Mouse (Mus musculus) stomach, embryonic 16.5 days (tissue): ENCODE results near the gene Lhx4. TPM values are rescaled to one million over a fixed set of nuclear protein-coding genes. Genes with fewer than 3 reads are reported as not detected.

Source experiments
- ATAC-seq: fragments of 200-750 bp; cut with Nextera tagmentation; 2 replicates; pipeline ENCODE4 v1.8.0; 2017; ENCODE audit warnings: moderate number of reproducible peaks, moderate TSS enrichment; ENCODE audit not compliant: insufficient read depth, low FRiP score
- H3K27ac ChIP-seq: fragments of 300-500 bp; sonication (generic); 2 replicates; pipeline ENCODE4 v1.5.1; 2014; ENCODE audit warnings: low read length
- H3K27me3 ChIP-seq: fragments of 300-500 bp; sonication (generic); 2 replicates; pipeline ENCODE4 v1.6.1; 2014; ENCODE audit warnings: low read length, control low read depth, mixed read lengths; ENCODE audit not compliant: control insufficient read depth, insufficient read depth
- H3K36me3 ChIP-seq: fragments of 300-500 bp; sonication (generic); 2 replicates; pipeline ENCODE4 v1.6.1; 2014; ENCODE audit warnings: low read length; ENCODE audit not compliant: control insufficient read depth, insufficient read depth
- H3K4me1 ChIP-seq: fragments of 300-500 bp; sonication (generic); 2 replicates; pipeline ENCODE4 v1.6.1; 2014; ENCODE audit warnings: low read length, control low read depth, mixed read lengths; ENCODE audit not compliant: control insufficient read depth, insufficient read depth
- H3K4me2 ChIP-seq: fragments of 300-500 bp; sonication (generic); 2 replicates; pipeline ENCODE4 v1.6.1; 2014; ENCODE audit warnings: low read depth, low read length, mixed read lengths
- H3K4me3 ChIP-seq: fragments of 300-500 bp; sonication (generic); replicated peaks from 2 replicates; pipeline ENCODE4 v1.5.1; 2014; ENCODE audit warnings: mild to moderate bottlenecking, low read length
- H3K9ac ChIP-seq: fragments of 300-500 bp; sonication (generic); 2 replicates; pipeline ENCODE4 v1.6.1; 2014; ENCODE audit warnings: low read length
- H3K9me3 ChIP-seq: fragments of 300-500 bp; sonication (generic); replicated peaks from 2 replicates; pipeline ENCODE4 v1.6.1; 2016; ENCODE audit warnings: low read length, control low read depth; ENCODE audit not compliant: control insufficient read depth
- WGBS: fragments of 180-500 bp; shearing (Covaris S2); extraction: QIAGEN DNeasy Blood & Tissue Kit; methylation state at CpG from one replicate; pipeline ENCODE4 v1.1.7; 2014; 5-methylcytosine and 5-hydroxymethylcytosine counted together
- polyA plus RNA-seq: library from polyadenylated mRNA; unstranded; fragments of >200 nt; fragmentation: Nextera tagmentation; extraction: Ambion mirVana; gene quantifications from 2 replicates; pipeline ENCODE4 v1.2.1, GENCODE M21; 2015

The Lhx4 gene
- polyA plus RNA-seq, 1 experiment from 2014 or later, result not detected

DNA sequence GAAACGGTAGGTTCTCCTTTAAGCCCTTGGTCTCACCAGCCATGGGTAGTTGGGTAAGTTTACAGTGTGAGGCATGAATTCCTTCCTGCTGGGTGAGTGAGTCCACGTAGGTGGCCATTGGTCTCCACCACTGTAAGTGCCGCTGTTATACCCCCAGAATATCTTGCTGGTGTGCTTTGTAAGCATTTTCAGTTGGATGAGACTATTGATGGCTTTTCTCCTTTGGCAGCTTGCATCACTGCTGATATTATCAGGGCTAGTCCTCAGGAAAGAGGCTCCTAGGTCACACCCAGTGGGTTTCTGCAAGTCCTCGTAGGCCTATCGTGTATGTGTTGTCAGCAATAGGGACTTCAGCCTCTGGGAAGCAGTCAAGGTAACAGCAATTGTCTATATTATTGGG is 87.5 kb downstream of the Lhx4 start:
- H3K27me3 ChIP-seq, result no peaks in the 10 kb centered on the region
- H3K4me3 ChIP-seq, result no peak overlapping the region
- ATAC-seq, result no peak
- no peak overlapping the region for H3K27ac ChIP-seq
- 79% methylated on average over 5 of the region's 5 CpGs for WGBS
- no peaks in the 10 kb centered on the region for H3K9me3 ChIP-seq
- H3K4me2 ChIP-seq, result no peak overlapping the region
- H3K4me1 ChIP-seq, result no peaks in the 10 kb centered on the region
- H3K36me3 ChIP-seq, result no peaks in the 10 kb centered on the region
- no peak overlapping the region for H3K9ac ChIP-seq

DNA sequence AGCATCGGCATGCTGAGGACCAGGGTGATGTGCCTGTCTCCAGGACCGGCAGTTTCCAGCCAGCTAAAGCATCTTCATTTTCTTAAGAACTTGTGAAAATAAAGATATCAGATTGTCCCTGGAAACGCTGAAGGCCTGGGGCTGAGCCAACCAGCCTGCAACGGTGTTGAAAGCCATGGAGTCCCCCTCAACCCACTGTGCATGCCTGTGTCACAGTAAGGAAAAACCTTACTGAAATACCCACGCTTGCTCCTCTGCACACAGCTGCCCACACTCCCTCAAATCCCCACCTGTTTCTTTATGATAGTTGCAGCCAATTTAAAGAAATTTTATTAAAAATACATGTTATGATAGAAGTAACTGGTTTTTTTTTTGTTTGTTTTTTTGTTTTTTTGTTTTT is 95.2 kb downstream of the Lhx4 start:
- ATAC-seq, result no peak
- Histone ChIP-seq H3K9ac (no peak overlapping the region), H3K36me3 (no peaks in the 10 kb centered on the region), H3K4me2 (no peak overlapping the region), H3K4me3 (no peak overlapping the region), H3K27ac (no peak overlapping the region), H3K4me1 (no peaks in the 10 kb centered on the region), H3K9me3 (no peaks in the 10 kb centered on the region), H3K27me3 (no peaks in the 10 kb centered on the region)
- 84% methylated on average over 5 of the region's 5 CpGs for WGBS

DNA sequence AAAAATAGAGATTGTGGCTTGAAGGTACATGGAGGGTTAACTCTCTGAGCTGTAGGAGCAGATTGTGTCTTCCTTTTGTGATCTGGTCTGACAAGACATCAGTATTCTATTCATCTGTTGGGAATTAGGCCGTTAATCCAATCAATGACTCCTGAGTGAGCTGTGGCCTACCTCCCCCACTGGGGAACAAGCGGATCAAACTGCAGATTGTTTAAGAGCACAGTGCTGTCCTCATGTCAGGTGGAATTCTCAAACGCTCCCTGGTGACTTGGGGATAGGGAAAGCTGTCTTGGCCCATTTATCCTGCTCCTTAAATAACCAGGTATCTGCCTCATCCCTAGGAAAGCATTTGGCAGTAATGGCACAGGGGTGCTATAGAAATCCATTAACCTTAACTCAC is 96.5 kb downstream of the Lhx4 start:
- H3K4me3 ChIP-seq, result no peak overlapping the region
- peaks cover 4% of the 10 kb centered on the region; the same call in 1 of the 2 replicates for H3K4me1 ChIP-seq
- H3K9me3 ChIP-seq, result no peaks in the 10 kb centered on the region
- no peak for ATAC-seq
- no peak overlapping the region for H3K27ac ChIP-seq
- no peak overlapping the region for H3K9ac ChIP-seq
- H3K36me3 ChIP-seq, result no peaks in the 10 kb centered on the region
- H3K27me3 ChIP-seq, result no peaks in the 10 kb centered on the region
- H3K4me2 ChIP-seq, result no peak overlapping the region
- 67% methylated on average over 3 of the region's 3 CpGs for WGBS

DNA sequence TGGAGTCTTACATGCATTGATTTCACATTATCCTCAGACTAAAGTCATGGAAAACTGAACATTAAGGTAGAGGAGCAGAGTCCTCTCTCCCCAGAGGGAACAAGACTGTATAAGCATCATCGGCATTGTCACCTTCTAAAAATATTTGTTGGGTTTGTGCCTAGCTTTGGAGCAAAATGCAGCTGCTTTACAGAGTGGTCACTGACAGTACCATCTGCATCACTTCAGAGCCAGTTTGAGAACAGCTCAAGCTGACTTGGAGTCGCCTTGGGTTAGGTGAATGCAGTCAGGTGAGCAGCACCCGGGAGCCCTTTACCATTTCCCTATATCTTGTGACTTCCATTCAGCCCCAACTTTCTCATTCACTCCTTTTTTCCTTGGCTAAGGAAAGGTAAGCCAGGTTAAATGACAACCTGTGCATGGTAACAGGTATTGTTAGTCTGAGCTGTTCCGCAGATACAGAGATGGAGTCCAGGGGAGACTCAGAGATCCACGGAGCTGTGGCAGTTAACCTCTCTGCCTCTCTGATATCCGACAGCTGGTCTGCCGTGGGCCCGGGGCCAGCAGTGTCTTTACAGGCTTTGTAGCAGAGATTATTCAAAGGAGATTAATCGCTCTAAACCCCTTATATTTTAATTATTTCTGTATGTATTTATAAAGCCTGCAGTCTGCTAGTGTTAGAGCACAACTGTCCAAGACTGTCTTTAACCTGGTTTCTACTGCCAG is 101.2 kb downstream of the Lhx4 start:
- Histone ChIP-seq H3K36me3 (no peaks in the 10 kb centered on the region), H3K9ac (no peak overlapping the region), H3K9me3 (no peaks in the 10 kb centered on the region), H3K4me1 (peaks cover 4% of the 10 kb centered on the region; the same call in 1 of the 2 replicates), H3K4me2 (no peak overlapping the region), H3K4me3 (no peak overlapping the region), H3K27ac (no peak overlapping the region), H3K27me3 (no peaks in the 10 kb centered on the region)
- 67% methylated on average over 9 of the region's 9 CpGs for WGBS
- ATAC-seq, result no peak

Other genes starting within 250 kb of the Lhx4 start
- gene Acbd6, start 193.6 kb downstream of the Lhx4 start, polyA plus RNA-seq, result 38.5 and 45.9 TPM in 2 replicates
- gene Qsox1, start 61.2 kb upstream of the Lhx4 start, polyA plus RNA-seq, result 94.7 and 110 TPM in 2 replicates
- 5.4 and 6.4 TPM in 2 replicates for gene Cep350, start 221.6 kb upstream of the Lhx4 start, polyA plus RNA-seq